Mouse (Mus musculus) liver, embryonic 13.5 days (tissue): ENCODE data around the gene Vps51. TPM values are rescaled to one million over a fixed set of nuclear protein-coding genes. Genes with fewer than 3 reads are reported as not detected.

Source experiments
- ATAC-seq: fragments of 200-750 bp; cut with Nextera tagmentation; 2 replicates; pipeline ENCODE4 v1.8.0; 2017; ENCODE audit warnings: low read depth, mild to moderate bottlenecking, moderate number of reproducible peaks, moderate library complexity
- DNase-seq: peaks from one replicate; pipeline ENCODE4 v3.0.0; 2022
- H3K27ac ChIP-seq: fragments of 300-500 bp; sonication (generic); 2 replicates; pipeline ENCODE4 v1.5.1; 2015; ENCODE audit warnings: moderate library complexity, mild to moderate bottlenecking, inconsistent platforms
- H3K27me3 ChIP-seq: fragments of 300-500 bp; sonication (generic); 2 replicates; pipeline ENCODE4 v1.6.1; 2015; ENCODE audit warnings: mild to moderate bottlenecking, inconsistent platforms
- H3K36me3 ChIP-seq: fragments of 300-500 bp; sonication (generic); 2 replicates; pipeline ENCODE4 v1.6.1; 2015; ENCODE audit warnings: mild to moderate bottlenecking, inconsistent platforms
- H3K4me1 ChIP-seq: fragments of 300-500 bp; sonication (generic); replicated peaks from 2 replicates; pipeline ENCODE4 v1.6.1; 2015; ENCODE audit warnings: inconsistent platforms
- H3K4me2 ChIP-seq: fragments of 300-500 bp; sonication (generic); 2 replicates; pipeline ENCODE4 v1.6.1; 2015; ENCODE audit warnings: inconsistent platforms, mild to moderate bottlenecking, moderate library complexity
- H3K4me3 ChIP-seq: fragments of 300-500 bp; sonication (generic); replicated peaks from 2 replicates; pipeline ENCODE4 v1.5.1; 2015; ENCODE audit warnings: mild to moderate bottlenecking, inconsistent platforms
- H3K9ac ChIP-seq: fragments of 300-500 bp; sonication (generic); 2 replicates; pipeline ENCODE4 v1.6.1; 2015; ENCODE audit warnings: mild to moderate bottlenecking, inconsistent platforms
- H3K9me3 ChIP-seq: fragments of 300-500 bp; sonication (generic); replicated peaks from 2 replicates; pipeline ENCODE4 v1.6.1; 2016; ENCODE audit warnings: inconsistent platforms
- WGBS: fragments of 180-500 bp; shearing (Covaris S2); methylation state at CpG from one replicate; pipeline ENCODE4 v1.1.7; 2015; ENCODE audit not compliant: insufficient replicate concordance; 5-methylcytosine and 5-hydroxymethylcytosine counted together
- polyA plus RNA-seq: library from polyadenylated mRNA; unstranded; fragments of >200 nt; fragmentation: Nextera tagmentation; extraction: Ambion mirVana; gene quantifications from 2 replicates; pipeline ENCODE4 v1.2.1, GENCODE M21; 2015

Gene Vps51
- polyA plus RNA-seq, 1 experiment from 2014 or later, result 29.1 TPM

- DNase-seq (no peak), ATAC-seq (no peak)
- 74% methylated on average over 5 of the region's 5 CpGs for WGBS
These were observed 3.1 kb downstream of the Vps51 start for GRCm38 (mm10) chr19:6073889-6074288.

GRCm38 (mm10) chr19:6071261-6071660 is 5.8 kb downstream of the Vps51 start:
- H3K9ac ChIP-seq, result no peak overlapping the region
- peaks cover 44% of the 10 kb centered on the region for H3K4me1 ChIP-seq
- no peaks in the 10 kb centered on the region for H3K27me3 ChIP-seq
- no peak overlapping the region for H3K4me2 ChIP-seq
- H3K27ac ChIP-seq, result no peak overlapping the region
- no peak overlapping the region for H3K4me3 ChIP-seq
- DNase-seq, result no peak
- no peak for ATAC-seq
- 87% methylated on average over 19 of the region's 19 CpGs for WGBS
- H3K9me3 ChIP-seq, result no peaks in the 10 kb centered on the region
- peaks cover 44% of the 10 kb centered on the region for H3K36me3 ChIP-seq

More at GRCm38 (mm10) chr19:6073889-6074288, 3.1 kb downstream of the Vps51 start:
- no peaks in the 10 kb centered on the region for H3K27me3 ChIP-seq
- H3K9me3 ChIP-seq, result no peaks in the 10 kb centered on the region
- H3K27ac ChIP-seq, result no peak overlapping the region
- no peak overlapping the region for H3K4me3 ChIP-seq
- peaks cover 34% of the 10 kb centered on the region for H3K4me1 ChIP-seq
- H3K4me2 ChIP-seq, result no peak overlapping the region
- H3K36me3 ChIP-seq, result peaks cover 40% of the 10 kb centered on the region
- no peak overlapping the region for H3K9ac ChIP-seq

GRCm38 (mm10) chr19:6070571-6071250 is 6.3 kb downstream of the Vps51 start:
- no peak overlapping the region for H3K9ac ChIP-seq
- DNase-seq, result no peak
- no peak overlapping the region for H3K4me2 ChIP-seq
- peaks cover 44% of the 10 kb centered on the region for H3K36me3 ChIP-seq
- H3K9me3 ChIP-seq, result no peaks in the 10 kb centered on the region
- H3K27me3 ChIP-seq, result no peaks in the 10 kb centered on the region
- WGBS, result 88% methylated on average over 31 of the region's 31 CpGs
- peaks cover 42% of the 10 kb centered on the region for H3K4me1 ChIP-seq
- no peak for ATAC-seq
- no peak overlapping the region for H3K4me3 ChIP-seq
- H3K27ac ChIP-seq, result no peak overlapping the region

- Histone ChIP-seq H3K27me3 (no peaks in the 10 kb centered on the region), H3K36me3 (peaks cover 42% of the 10 kb centered on the region), H3K4me1 (peaks cover 39% of the 10 kb centered on the region), H3K4me2 (no peak overlapping the region), H3K27ac (no peak overlapping the region), H3K4me3 (no peak overlapping the region), H3K9ac (no peak overlapping the region), H3K9me3 (no peaks in the 10 kb centered on the region)
- ATAC-seq (no peak), DNase-seq (no peak)
- WGBS, result 83% methylated on average over 10 of the region's 10 CpGs
These were observed 7.2 kb downstream of the Vps51 start for GRCm38 (mm10) chr19:6069851-6070250.

GRCm38 (mm10) chr19:6068951-6069350 is 8.1 kb downstream of the Vps51 start:
- DNase-seq, result no peak
- 72% methylated on average over 4 of the region's 4 CpGs for WGBS
- H3K36me3 ChIP-seq, result peaks cover 35% of the 10 kb centered on the region
- H3K27me3 ChIP-seq, result no peaks in the 10 kb centered on the region
- no peak overlapping the region for H3K4me3 ChIP-seq
- peak overlapping the region; percentile 40; the same call in 1 of the 2 replicates for H3K27ac ChIP-seq
- H3K4me1 ChIP-seq, result peaks cover 36% of the 10 kb centered on the region
- H3K4me2 ChIP-seq, result no peak overlapping the region
- ATAC-seq, result no peak
- H3K9ac ChIP-seq, result no peak overlapping the region
- H3K9me3 ChIP-seq, result no peaks in the 10 kb centered on the region

- 16% methylated on average over 33 of the region's 33 CpGs for WGBS
- ATAC-seq, result peak; percentile 91
- peak; percentile 91 for DNase-seq
These were observed 9.2 kb downstream of the Vps51 start, which contains the start of gene Tm7sf2 for GRCm38 (mm10) chr19:6067724-6068415. Gene Tm7sf2, minus strand, starts transcription at chr19:6068373.

GRCm38 (mm10) chr19:6067011-6067723 is 9.9 kb downstream of the Vps51 start:
- Histone ChIP-seq H3K36me3 (peaks cover 30% of the 10 kb centered on the region), H3K27me3 (no peaks in the 10 kb centered on the region), H3K27ac (peak overlapping the region; percentile 84), H3K9ac (peak overlapping the region; percentile 79), H3K4me3 (peak overlapping the region; percentile 64), H3K4me1 (peaks cover 49% of the 10 kb centered on the region), H3K4me2 (peak overlapping the region; percentile 93), H3K9me3 (no peaks in the 10 kb centered on the region)
- under 1% methylated on average over 30 of the region's 30 CpGs for WGBS
- peak; percentile 70 for ATAC-seq
- peak; percentile 83 for DNase-seq

More at GRCm38 (mm10) chr19:6067724-6068415, 9.2 kb downstream of the Vps51 start, which contains the start of gene Tm7sf2:
- Histone ChIP-seq H3K36me3 (peaks cover 30% of the 10 kb centered on the region), H3K4me3 (peak within 1 kb of the TSS; percentile 64), H3K4me1 (peaks cover 42% of the 10 kb centered on the region), H3K4me2 (peak within 1 kb of the TSS; percentile 93), H3K27ac (peak within 1 kb of the TSS; percentile 84), H3K27me3 (no peaks in the 10 kb centered on the region), H3K9me3 (no peaks in the 10 kb centered on the region), H3K9ac (peak within 1 kb of the TSS; percentile 79)

- WGBS, result 44% methylated on average over 5 of the region's 5 CpGs
- H3K9ac ChIP-seq, result peak overlapping the region; percentile 79
- no peak for ATAC-seq
- H3K9me3 ChIP-seq, result no peaks in the 10 kb centered on the region
- no peaks in the 10 kb centered on the region for H3K27me3 ChIP-seq
- peak overlapping the region; percentile 93 for H3K4me2 ChIP-seq
- peaks cover 55% of the 10 kb centered on the region for H3K4me1 ChIP-seq
- H3K4me3 ChIP-seq, result peak overlapping the region; percentile 64
- peaks cover 30% of the 10 kb centered on the region for H3K36me3 ChIP-seq
- DNase-seq, result no peak
- H3K27ac ChIP-seq, result peak overlapping the region; percentile 84; the same call in 1 of the 2 replicates
These were observed 10.5 kb downstream of the Vps51 start for GRCm38 (mm10) chr19:6066571-6066970.

GRCm38 (mm10) chr19:6063081-6063480 is 13.9 kb downstream of the Vps51 start:
- Histone ChIP-seq H3K27me3 (no peaks in the 10 kb centered on the region), H3K4me2 (peak overlapping the region; percentile 100), H3K4me1 (peaks cover 70% of the 10 kb centered on the region), H3K9ac (peak overlapping the region; percentile 93; the same call in 1 of the 2 replicates), H3K9me3 (no peaks in the 10 kb centered on the region), H3K36me3 (peaks cover 19% of the 10 kb centered on the region), H3K4me3 (peak overlapping the region; percentile 81), H3K27ac (peak overlapping the region; percentile 96)
- no peak for ATAC-seq
- WGBS, result 88% methylated on average over 6 of the region's 6 CpGs
- DNase-seq, result no peak

GRCm38 (mm10) chr19:6062418-6062817 is 14.6 kb downstream of the Vps51 start:
- Histone ChIP-seq H3K9ac (peak overlapping the region; percentile 93), H3K27ac (peak overlapping the region; percentile 96), H3K4me1 (peaks cover 63% of the 10 kb centered on the region), H3K4me3 (peak overlapping the region; percentile 81), H3K9me3 (no peaks in the 10 kb centered on the region), H3K4me2 (peak overlapping the region; percentile 100), H3K36me3 (peaks cover 19% of the 10 kb centered on the region), H3K27me3 (no peaks in the 10 kb centered on the region)
- 47% methylated on average over 5 of the region's 5 CpGs for WGBS
- DNase-seq (no peak), ATAC-seq (no peak)
